In the genomic region with DNA sequence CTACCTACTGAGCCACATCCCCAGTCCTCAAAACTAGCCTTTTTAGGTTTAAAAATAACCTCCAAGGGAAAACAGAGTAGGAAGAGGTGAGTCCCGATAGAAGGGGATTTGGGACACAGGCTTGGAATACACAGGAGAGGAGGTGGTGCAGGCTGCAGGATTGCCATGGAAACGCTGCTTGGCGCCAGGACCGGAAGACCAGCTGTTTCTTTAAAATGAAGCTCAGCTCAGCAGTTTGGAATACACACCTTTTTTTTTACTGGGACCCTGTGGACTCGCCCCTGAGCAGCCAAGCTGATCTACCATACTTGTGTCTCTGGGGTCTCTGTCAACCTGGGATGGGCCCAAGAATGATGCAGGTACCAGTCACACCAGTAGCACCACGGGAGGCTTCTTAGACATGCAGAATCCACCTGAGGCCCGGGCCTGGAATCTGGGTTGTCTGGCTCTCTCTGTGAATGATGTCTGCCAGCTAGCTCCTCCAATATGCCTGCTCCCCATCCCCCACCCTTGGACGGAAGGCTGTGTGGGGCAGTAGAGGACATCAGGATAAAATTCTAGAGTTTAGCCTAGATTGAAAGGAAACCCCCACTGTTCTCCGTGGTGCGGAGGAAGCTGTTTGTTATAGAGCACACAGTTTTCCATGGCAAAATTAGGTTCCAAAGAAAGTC, we compare ENCODE assay signal across 10 mouse cellular contexts. TPM values are rescaled to one million over a fixed set of nuclear protein-coding genes. Genes with fewer than 3 reads are reported as not detected.
DNase-seq lines count a peak whose midpoint lies in the region; ATAC-seq and TF ChIP-seq lines count a peak whose summit lies in the region.
"Had no signal": no experiment of that assay in that cellular context is flagged by ENCODE, and none has a peak within 500 bp of the region (broad histone marks: within the 10 kb centered on the region; RNA-seq: fewer than 3 reads in every experiment).

No protein-coding gene starts in this region.

- 14% methylated on average over 10 of the region's 10 CpGs for WGBS in stomach, embryonic 14.5 days
- WGBS in stomach, postnatal 0 days = 22% methylated on average over 10 of the region's 10 CpGs

- no peaks in the 10 kb centered on the region for H3K9me3 ChIP-seq in stomach, embryonic 14.5 days (ENCODE audit: control insufficient read depth, low read depth, low read length)
- H3K9me3 ChIP-seq in stomach, postnatal 0 days (ENCODE audit: control insufficient read depth, low read length) = no peaks in the 10 kb centered on the region
- H3K9me3 ChIP-seq: heart, embryonic 15.5 days had no signal

- DNase-seq in stomach, postnatal 0 days (ENCODE audit: low spot score) = no peak
- peak; percentile 76 to 97 for DNase-seq in left cerebral cortex, postnatal 25 days (ENCODE audit: low spot score in 2 of 2)
- DNase-seq in right cerebral cortex, postnatal 4 days = peak; percentile 54
- no peak for DNase-seq in kidney, adult 8-10 months
- DNase-seq in yolk sac, embryonic 10.5 days (ENCODE audit: low spot score) = no peak
- no peak for DNase-seq in gastrocnemius, adult 18-20 months (ENCODE audit: low spot score)
- DNase-seq: embryo, embryonic 11 days had no signal

- no peak for TF ChIP-seq CTCF in stomach, postnatal 0 days (IDR thresholded peaks at IDR 0.05; ENCODE audit: low read depth)

- H3K9ac ChIP-seq in stomach, embryonic 14.5 days (replicated peaks; ENCODE audit: low read depth, low read length) = no peak overlapping the region
- no peak overlapping the region for H3K9ac ChIP-seq in stomach, postnatal 0 days (ENCODE audit: low read length)
- H3K9ac ChIP-seq: heart, embryonic 15.5 days had no signal

- H3K4me1 ChIP-seq in stomach, embryonic 14.5 days (ENCODE audit: control insufficient read depth, insufficient read depth, low read length) = 0 out of 2 replicates have a peak, but pooled peaks cover 7% of the 10 kb centered on the region
- H3K4me1 ChIP-seq in stomach, postnatal 0 days (replicated peaks; ENCODE audit: control insufficient read depth, insufficient read depth) = no peaks in the 10 kb centered on the region

- intact Hi-C loops in left cerebral cortex, postnatal 25 days (cut with DNase I) = loop anchor here (1.0 to 2.0 kb wide), 2 partner anchors 14 to 19 kb away; a partner anchor contains a TSS

- 0 out of 2 replicates have a peak, but pooled peaks have one; percentile 25 for ATAC-seq in stomach, embryonic 14.5 days (ENCODE audit: insufficient number of reproducible peaks, insufficient read depth, low FRiP score, low read depth)
- no peak for ATAC-seq in stomach, postnatal 0 days (ENCODE audit: low FRiP score, low TSS enrichment)
- ATAC-seq in frontal cortex, adult (ENCODE audit: low TSS enrichment) = peak; percentile 82

- H3K36me3 ChIP-seq in stomach, embryonic 14.5 days (ENCODE audit: control insufficient read depth, insufficient read depth, low read length) = no peaks in the 10 kb centered on the region
- H3K36me3 ChIP-seq in stomach, postnatal 0 days (ENCODE audit: control insufficient read depth, insufficient read depth, low read length) = no peaks in the 10 kb centered on the region
- H3K36me3 ChIP-seq: heart, embryonic 15.5 days had no signal

- H3K27ac ChIP-seq in stomach, embryonic 14.5 days (ENCODE audit: low read length) = no peak overlapping the region
- no peak overlapping the region for H3K27ac ChIP-seq in stomach, postnatal 0 days (replicated peaks)
- H3K27ac ChIP-seq: heart, embryonic 15.5 days had no signal

- no peaks in the 10 kb centered on the region for H3K27me3 ChIP-seq in stomach, embryonic 14.5 days (ENCODE audit: control insufficient read depth, insufficient read depth, low read length)
- no peaks in the 10 kb centered on the region for H3K27me3 ChIP-seq in stomach, postnatal 0 days (ENCODE audit: control insufficient read depth, insufficient read depth, low read length)
- H3K27me3 ChIP-seq: heart, embryonic 15.5 days had no signal

- no peak overlapping the region for H3K4me2 ChIP-seq in stomach, embryonic 14.5 days (replicated peaks; ENCODE audit: low read depth, low read length)
- H3K4me2 ChIP-seq in stomach, postnatal 0 days (replicated peaks; ENCODE audit: low read depth) = no peak overlapping the region
- H3K4me2 ChIP-seq: heart, embryonic 15.5 days had no signal

- no peak for TF ChIP-seq EP300 in stomach, postnatal 0 days (optimal IDR thresholded peaks at IDR 0.05)

- no peak overlapping the region for H3K4me3 ChIP-seq in stomach, embryonic 14.5 days (ENCODE audit: low read depth, low read length)
- H3K4me3 ChIP-seq in stomach, postnatal 0 days (ENCODE audit: low read depth, low read length) = no peak overlapping the region
- H3K4me3 ChIP-seq: heart, embryonic 15.5 days had no signal

RNA-seq across cellular contexts. Expression of a gene that starts 19.5 kb away (rescaled TPM):
- 7.7 and 9.6 TPM in 2 replicates for polyA plus RNA-seq in stomach, embryonic 14.5 days (2014; fragmentation: Nextera tagmentation; extraction: Ambion mirVana)
- 4.1 and 5.0 TPM in 2 replicates for polyA plus RNA-seq in stomach, postnatal 0 days (2015; fragmentation: Nextera tagmentation; extraction: Ambion mirVana)
- 100 to 1,000 TPM; 188 to 230 TPM for total RNA-seq in left cerebral cortex, postnatal 25 days (2021)
- total RNA-seq in gastrocnemius, adult 18-20 months (2021) = under 1 TPM in 1 of 2 experiments, not detected in 1; 0.21 TPM

Comparison
In these comparisons a context has a peak if more than half of its experiments do, and no peak if none do; other contexts are left out.
1. DNase-seq: peak in left cerebral cortex, postnatal 25 days (2 of 2) and right cerebral cortex, postnatal 4 days (single experiment); none in stomach, postnatal 0 days (single experiment), kidney, adult 8-10 months (0 of 2), yolk sac, embryonic 10.5 days (single experiment) and gastrocnemius, adult 18-20 months (single experiment).
2. RNA of a gene that starts 19.5 kb away (total RNA-seq): 188 to 230 TPM in left cerebral cortex, postnatal 25 days; 0.21 TPM in gastrocnemius, adult 18-20 months; every median in the first group is over 100 times any median in the second.